Mouse (Mus musculus) C2C12 (cell line): ENCODE measurements at regions not wholly inside any gene's neighbourhood (a gene's known extent, or its start where the extent isn't known, plus 50 kb on each side); places are given as distances from the start of the nearest gene placed in this dataset.

Experiments
- CEBPB ChIP-seq: IDR thresholded peaks from one replicate; pipeline ENCODE4 v1.6.1; 2011; ENCODE audit warnings: low read depth, mild to moderate bottlenecking, control low read depth, moderate library complexity
- CTCF ChIP-seq: IDR thresholded peaks from one replicate; pipeline ENCODE4 v1.5.1; 2011; ENCODE audit not compliant: control insufficient read depth, insufficient read depth, insufficient read length
- MAX ChIP-seq: IDR thresholded peaks from one replicate; pipeline ENCODE4 v1.6.1; 2011; ENCODE audit warnings: mild to moderate bottlenecking, control low read depth
- MYOG ChIP-seq: IDR thresholded peaks from one replicate; pipeline ENCODE4 v1.6.1; 2011; ENCODE audit not compliant: control insufficient read depth, insufficient read length; ENCODE audit errors: extremely low read depth
- USF1 ChIP-seq: IDR thresholded peaks from one replicate; pipeline ENCODE4 v1.6.1; 2011; ENCODE audit warnings: low read depth, mild to moderate bottlenecking, control low read depth, moderate library complexity

- TF ChIP-seq CTCF (no peak), CEBPB (no peak), USF1 (peak; percentile 50), MAX (no peak), MYOG (no peak)
These were observed 1018.6 kb downstream of the Grik2 start for GRCm38 (mm10) chr10:48769870-48770491.
